Mouse (Mus musculus): ENCODE data around the gene Srprb.

- TF ChIP-seq POLR2A (IDR thresholded peaks at IDR 0.05; ENCODE audit: insufficient read length, low read depth), result no peak
- TF ChIP-seq USF1 (IDR thresholded peaks at IDR 0.05; ENCODE audit: low read depth), result no peak
- no peak for TF ChIP-seq REST (IDR thresholded peaks at IDR 0.05; ENCODE audit: insufficient read depth, insufficient read length)
Measured at GRCm38 (mm10) chr9:103140384-103140783, 61.6 kb downstream of the Srprb start.
